Mouse (Mus musculus) ovary, adult 2 months (tissue): ENCODE measurements around the gene Tmem132d. TPM values are rescaled to one million over a fixed set of nuclear protein-coding genes. Genes with fewer than 3 reads are reported as not detected.

Experiments used
- polyA plus RNA-seq: library from polyadenylated mRNA; depleted of rRNA; stranded (reverse); fragments of >200 nt; gene quantifications from 2 replicates; pipeline ENCODE4 v1.2.3, GENCODE M21; 2012; rRNA removed

Gene Tmem132d
- polyA plus RNA-seq: 0.20 and 0.49 TPM in 2 replicates

DNA sequence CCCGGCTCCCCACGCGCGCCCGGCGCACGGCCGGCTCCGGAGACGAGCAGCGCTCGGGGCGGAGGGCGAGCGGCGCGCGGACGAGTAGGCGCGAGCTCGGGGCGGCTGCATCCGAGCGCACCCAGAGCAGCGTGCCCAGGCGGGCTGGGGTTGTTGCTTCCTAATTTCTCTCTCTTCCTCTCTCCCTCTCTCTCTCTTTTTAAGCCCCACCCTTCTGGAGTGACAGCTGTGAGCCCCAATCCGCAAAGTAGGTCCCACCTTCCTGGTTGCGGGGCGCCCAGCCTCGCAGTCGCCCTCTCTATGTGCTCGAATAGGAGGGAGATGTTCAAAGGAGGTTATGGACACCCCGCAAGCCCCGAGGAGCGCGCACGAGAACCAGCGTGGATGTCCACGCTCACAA is at the start of gene Tmem132d:
Gene Tmem132d (minus strand): TSS at position 162 of the 400 bp plus-strand sequence.

Other genes with a start within 250 kb of the Tmem132d start
- 4.7 and 7.6 TPM in 2 replicates for gene Fzd10, start 167.8 kb upstream of the Tmem132d start, polyA plus RNA-seq